Mouse (Mus musculus): ENCODE results near the gene Camk1d.

Gene Camk1d

DNA sequence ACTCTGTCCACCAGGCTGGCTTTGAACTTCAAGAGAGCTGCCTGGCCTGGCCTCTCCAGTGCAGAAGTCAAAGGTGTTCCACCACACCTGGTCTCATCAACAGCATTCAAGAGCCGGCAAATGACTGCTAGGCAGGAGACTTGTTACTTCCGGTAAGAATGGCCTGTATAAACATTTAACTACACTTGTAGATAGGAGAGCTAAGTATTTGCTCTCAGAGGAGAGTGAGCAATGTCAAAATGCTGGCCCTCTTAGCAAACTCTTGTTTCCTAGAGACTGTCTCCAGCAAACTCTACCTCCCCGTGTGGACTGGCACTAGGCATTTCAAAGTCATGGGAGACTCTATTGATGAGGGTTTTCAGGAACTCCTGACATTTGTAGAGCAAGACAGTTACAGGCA lies 56.3 kb downstream of the Camk1d start:
- no peak for DNase-seq (ENCODE audit: low spot score)

DNA sequence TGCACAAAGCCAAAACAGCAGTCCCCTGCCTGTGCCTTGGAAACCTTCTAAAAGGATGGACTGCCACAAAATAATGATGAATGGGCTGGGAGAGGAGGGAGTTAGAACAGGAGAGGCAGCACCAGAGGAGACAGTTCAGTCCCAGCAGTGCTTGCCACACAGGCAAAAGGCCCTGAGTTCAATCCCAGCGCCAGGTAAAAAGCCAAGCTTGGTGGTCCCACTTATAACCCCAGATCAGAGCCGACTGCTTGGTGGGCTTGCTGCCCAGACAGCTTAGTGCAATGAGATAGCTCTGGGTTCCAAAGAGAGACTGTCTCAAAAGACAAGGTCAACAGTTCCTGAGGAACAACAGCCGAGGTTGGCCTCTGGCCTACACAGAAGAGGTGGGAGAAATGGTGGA lies 58.0 kb downstream of the Camk1d start:
- DNase-seq (ENCODE audit: low spot score): no peak

DNA sequence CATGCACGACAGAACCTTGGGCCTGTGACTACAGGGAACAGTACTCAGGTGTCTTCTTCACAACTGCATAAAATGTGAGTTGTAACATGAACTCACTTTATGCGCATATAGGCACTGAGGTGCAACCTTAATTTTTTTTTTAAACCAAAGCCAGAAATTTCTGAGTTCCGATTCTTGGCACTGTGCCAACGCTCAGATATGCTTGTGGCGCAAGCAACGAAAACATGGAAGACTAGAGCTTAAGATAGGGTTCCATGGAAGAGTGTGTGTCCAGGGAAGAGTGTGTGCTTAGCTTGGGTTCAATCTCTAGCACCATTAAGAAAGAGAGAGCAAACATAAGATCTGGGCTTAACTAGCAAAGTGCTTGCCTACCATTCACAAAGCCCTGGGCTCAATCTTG lies 62.2 kb downstream of the Camk1d start:
- DNase-seq (ENCODE audit: low spot score): no peak

DNA sequence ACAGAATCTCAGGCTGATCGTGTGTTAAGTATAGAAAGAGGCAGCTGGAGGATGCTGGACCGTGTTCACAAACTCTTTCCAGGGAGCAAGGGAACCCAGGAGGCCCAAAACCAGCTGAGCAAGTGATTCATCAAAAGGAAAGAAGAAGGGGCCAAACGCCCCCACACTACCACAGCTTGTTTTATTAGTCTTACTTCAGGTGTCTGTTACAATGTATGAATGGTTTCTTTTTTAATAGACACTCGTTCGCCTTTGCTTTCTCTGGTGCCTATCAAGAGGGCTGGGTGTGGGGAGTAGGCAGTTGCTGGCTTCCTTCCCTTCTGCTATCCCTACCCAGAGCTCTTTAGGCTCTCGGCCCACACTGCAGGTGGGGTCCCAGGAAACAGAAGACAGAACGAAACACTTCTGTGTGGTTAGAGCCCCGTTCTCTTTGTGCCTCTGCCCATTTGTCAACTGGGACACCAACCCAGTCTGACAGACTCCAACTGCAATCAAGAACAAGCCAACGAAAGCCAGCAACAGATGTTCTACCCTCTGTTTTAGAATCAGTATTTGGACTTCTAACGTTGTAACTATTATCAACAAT lies 62.9 kb downstream of the Camk1d start:
- DNase-seq (ENCODE audit: low spot score): no peak

DNA sequence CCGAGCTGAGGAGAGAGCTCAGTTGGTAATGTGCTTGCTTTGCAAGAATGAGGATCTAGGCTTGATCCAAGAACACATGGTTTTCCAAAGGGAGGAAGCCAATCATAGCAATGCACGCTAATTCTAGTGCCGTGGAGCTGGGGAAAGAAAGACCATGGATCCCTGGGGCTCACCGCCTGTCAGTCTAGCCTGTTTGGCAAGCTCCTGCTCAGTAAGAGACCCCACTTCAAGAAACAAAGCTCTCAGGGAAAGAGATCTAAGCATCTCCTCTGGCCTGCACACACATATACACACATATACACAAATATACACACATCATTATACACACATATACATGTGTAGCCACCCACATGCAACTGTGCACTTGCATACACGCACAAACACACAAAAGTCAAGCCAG lies 65.1 kb downstream of the Camk1d start:
- DNase-seq (ENCODE audit: low spot score): no peak

DNA sequence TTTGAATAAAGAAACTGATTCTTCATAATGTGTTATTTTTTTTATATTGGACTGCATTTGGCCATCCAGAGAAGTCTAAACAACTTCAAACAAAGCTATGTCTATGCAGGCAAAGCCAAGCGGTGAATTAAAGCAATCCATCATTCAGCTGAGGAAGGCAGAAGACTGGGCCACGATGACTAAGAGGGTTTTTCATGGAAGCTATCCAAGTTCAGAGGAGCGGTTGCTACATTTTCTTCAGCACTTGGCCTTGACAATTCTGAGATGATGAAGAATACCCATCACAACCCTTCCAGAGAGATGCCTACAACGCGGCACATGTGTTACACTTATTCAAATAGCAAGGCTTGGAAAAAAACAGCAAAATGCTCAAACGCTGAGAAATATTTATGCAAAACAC lies 65.6 kb downstream of the Camk1d start:
- no peak for DNase-seq (ENCODE audit: low spot score)

DNA sequence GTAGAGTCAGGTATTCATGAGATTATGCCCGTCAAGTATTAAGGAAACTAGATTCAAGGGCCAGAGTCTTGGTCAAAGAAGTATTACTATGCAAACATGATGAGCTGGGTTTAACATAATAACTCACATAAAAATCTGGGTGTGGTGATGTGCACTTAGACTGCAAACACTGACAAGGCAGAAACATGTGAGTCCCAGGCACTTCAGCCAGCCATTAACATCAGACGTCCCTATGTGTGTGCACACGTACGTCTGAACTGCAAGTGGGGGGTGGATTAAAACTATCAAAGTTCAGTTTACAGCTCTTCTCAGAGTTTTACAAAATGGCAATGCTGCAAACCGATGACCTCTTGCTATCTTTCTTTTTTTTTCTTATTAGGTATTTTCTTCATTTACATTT lies 68.0 kb downstream of the Camk1d start:
- no peak for DNase-seq (ENCODE audit: low spot score)

DNA sequence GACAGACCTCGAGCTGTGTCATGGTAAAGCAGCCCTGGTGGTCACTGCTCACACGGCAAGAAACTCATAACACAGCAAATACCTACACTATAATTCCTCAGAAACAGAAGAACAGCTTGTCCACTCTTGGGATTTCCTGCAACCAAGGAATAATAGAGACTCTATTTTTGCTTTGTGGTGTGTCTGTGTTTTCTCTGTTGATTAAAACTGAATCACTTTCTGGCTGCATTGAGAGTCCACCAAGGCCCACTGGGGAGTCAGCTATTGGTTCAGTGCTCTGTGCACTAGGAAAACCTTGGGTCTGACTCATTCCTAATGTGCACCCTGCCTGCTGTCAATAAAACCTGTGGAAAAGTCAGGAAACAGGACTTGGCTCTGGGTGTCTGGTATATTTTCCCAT lies 68.7 kb downstream of the Camk1d start:
- DNase-seq (ENCODE audit: low spot score): no peak

DNA sequence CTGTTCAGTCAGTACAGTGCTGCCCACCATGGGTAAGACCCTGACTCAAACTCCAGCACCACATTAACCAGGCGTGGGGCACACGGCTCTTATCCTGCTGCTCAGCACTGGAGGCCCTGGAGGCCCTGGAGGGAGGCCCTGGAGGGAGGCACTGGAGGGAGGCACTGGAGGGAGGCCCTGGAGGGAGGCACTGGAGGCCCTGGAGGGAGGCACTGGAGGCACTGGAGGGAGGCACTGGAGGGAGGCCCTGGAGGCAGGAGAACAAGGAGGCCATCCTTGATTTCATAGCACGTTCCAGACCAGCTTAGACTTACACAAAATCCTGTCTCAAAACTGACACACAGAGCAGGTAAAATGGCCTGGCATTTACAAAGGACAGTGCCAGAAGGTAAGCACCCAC lies 70.4 kb downstream of the Camk1d start:
- DNase-seq (ENCODE audit: low spot score): no peak

DNA sequence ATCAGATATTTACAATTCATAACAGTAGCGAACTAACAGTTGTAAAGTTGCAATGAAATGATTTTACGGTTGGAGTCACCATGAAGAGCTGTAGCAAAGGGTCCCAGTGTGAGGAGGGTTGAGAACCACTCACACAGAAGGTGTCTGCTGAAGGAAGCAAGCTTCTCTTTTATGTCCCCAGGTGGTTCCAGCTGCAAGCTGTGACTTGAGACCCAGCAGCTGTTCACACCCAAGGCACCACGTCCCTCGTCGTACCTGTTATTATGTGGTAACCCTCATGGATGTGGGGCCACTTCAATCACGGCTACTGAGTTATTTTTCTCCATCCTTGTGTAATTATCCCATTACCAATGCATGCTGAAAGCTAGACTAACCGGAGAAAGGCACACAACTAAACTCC lies 71.1 kb downstream of the Camk1d start:
- DNase-seq (ENCODE audit: low spot score): no peak

DNA sequence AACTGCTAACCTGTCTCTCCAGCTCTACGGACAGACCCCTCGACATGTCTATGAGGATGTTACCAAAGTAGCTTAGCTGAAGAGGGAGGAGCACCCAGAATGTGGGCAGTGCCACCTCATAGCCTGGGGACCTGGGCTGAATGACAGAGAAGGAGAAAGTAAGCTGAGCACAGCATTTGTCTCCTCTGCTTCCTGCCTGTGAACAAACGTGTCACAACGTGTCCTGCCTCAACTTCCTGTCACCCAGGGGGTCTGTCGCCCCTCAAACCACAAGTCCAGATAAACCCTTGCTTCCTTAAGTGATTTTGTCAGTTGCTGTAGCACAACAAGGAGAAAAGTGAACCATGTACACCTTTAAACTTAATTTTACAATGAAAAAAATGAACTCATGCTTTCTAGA lies 71.7 kb downstream of the Camk1d start:
- no peak for DNase-seq (ENCODE audit: low spot score)

DNA sequence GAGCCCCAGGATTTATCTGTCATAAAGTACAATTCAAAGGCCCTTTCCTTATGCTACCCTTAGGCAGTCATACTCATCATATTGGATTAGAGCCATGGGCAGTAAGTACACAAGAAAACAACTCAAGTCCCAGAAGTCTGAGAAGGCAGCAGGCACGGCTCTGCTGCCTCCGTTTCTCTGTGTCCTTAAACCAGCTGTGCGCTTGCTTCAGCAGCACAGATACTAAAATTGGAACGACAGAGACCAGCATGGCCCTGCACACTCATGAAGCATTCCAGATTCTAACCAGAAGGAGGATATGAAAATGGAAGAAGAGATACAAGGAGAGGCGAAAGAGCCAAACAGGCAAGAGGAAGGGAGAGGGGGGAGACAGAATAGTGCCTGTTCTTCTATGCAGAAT lies 72.6 kb downstream of the Camk1d start:
- no peak for DNase-seq (ENCODE audit: low spot score)

DNA sequence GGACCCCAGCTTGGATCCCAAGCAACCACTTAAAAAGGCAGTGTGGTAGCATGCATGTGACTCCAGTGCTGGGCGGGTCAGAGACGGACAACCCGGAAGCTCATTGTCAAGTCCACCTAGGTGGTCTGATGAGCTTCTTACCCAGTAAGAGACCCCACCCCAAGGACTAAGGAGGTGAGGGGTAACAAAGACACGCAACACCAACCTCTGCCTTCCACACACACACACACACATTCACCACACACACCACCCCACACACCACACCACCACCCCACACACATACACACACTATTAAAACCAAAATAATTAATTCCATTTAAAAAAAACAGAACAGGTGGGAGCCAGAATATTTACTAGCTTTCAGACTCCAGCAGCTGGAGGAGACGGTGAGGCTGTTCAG lies 73.7 kb downstream of the Camk1d start:
- no peak for DNase-seq (ENCODE audit: low spot score)

DNA sequence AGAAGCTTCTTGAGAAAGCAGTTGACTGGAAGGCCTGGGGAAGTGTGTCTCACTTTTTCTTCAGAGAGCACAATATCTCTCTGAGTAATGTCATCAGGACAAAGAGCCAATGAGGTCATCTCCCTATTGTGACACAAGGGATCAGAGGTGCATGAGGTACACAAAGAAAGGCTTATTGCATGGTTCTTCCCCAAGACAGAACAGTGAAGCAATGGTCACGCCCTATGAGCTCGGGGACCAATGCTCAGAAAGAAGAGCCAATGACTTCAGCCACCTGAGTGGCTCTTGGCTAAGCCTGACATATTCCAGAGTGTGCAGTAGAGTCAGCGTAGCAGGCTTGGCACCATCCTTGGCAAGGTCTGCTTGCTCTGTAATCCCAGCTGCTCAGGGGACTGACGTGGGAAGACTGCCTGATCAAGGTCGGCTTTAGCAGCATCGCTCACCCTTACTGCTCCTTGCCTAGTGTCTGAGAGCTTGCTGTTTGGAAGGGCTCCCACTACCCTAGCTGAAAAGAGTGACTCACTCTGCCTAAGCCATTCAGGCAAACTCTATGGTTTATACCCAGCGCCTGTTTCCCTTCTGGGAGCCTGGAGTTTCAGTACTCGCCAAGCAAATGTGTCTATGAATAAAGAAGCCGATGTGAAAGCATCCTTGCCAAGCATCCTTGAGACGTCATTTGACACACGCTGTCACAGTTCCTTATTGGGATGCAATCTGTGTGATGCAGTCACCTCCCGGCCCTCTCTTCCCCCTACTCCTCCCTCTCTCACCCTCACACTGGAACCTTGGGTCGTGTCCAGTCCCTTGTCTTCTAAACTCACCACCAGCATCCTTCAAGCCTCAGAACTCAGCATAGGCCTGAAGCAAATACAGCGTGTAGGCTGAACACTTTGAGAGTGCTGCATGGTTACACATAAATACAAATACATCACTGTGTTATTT lies 77.2 kb downstream of the Camk1d start:
- DNase-seq (ENCODE audit: low spot score): peak; percentile 54

DNA sequence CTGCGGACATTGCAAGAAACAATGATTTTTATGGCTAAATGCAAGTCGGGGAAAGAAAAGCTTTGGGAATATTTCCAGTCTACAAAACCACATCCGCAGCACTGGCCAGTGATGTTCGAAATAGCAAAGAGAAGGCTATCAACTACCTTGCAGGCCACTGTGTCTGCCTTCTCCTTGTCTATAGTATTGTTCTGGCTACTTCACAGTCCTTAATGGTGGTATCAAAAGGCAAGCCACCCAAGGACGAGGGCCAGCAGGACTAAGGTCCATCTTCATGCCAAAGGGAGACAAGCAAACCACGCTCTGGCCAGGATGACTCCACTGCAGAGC lies 82.0 kb downstream of the Camk1d start:
- no peak for DNase-seq (ENCODE audit: low spot score)

DNA sequence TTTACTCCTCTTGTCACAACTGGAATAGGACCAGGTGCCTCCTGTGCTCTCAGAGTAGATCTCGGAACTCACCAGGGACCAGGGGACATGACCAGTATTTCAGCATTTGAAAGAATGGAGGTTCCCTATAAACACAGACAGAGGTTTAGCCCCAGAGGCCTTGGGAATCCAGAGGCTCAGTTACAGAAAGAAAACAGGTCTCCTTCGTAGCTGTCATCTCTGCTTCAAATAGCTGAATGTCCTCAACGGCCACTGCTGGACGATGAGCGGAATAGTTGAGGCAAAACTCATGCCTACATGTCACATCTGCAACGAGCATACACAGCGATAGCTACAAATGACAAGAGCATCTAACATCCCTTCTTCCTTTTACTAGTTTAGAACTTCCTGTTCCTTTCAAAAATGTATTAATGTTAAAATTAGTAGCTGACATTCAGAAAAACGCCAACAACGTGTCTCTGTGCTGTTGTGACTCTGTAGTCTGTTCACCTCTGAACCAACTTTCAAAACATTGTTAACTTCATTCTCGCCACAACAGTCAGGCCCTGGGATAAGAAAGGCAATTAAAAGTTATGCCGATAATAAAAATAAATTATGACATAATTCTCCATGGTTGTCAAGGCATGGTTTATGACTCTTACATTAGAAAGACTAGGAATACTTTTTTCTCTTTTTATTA lies 82.5 kb downstream of the Camk1d start:
- no peak for DNase-seq (ENCODE audit: low spot score)

DNA sequence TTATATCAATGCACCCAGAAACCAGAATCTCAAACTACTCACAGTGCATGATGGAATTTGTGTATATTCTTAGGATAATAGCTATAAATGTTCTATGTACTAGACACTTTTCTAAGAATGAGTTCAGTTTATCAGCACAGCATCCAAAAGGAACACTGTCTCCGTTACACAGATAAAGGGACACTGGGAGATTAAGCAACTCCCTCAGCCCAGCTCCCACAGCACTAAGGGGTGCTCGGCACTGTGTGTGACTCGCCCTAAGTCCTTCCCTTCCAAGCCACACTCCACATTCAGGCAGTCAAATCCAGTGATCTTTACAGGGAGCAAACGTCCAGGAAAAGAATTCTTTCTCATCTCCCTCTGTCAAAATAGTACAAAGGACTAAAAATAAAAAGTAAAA lies 83.6 kb downstream of the Camk1d start:
- no peak for DNase-seq (ENCODE audit: low spot score)

DNA sequence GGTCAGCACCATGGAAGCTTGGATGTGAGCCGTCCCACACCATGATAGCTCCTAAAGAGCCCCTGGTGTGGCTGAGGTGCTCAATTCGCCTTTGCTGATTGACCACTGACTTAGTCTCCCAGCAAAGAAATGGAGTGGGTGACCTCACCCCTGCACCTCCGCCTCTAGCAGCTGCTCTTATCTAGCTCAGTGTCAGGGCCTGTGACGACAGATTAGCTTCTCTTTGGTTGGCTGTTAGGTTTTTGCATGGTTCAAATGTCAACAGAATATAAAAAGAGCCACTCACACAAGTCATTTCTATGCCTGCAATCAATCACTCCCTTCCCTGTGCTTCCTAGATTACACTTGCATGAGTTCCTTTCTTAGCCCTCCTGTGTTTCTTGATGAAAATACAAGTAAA lies 89.9 kb downstream of the Camk1d start:
- DNase-seq (ENCODE audit: low spot score): no peak

DNA sequence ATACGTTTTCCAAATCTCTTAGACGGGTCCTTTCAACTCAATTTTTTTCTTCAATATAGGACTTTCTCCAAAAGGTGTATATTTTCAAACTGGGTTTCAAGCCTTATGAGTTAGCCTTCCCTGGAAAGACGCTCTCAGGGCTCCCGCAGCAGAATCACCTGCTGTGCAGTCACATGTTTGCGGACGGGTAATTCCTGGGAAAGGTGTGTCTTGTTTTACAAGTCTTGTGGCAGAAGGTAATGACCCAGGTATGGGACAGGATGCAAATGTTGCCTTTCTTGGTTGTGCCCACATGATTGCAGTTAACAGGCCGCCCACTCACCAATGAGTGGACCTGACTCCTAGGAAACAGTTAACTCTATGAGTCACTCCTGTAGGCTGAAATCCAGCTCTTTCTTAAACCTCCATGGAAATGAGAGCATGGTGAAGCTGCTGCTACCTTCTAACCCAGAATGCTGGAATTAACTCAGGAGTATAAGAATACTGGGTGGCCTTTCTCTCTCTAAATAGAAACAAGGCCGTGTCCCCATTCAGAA lies 95.9 kb downstream of the Camk1d start:
- no peak for DNase-seq (ENCODE audit: low spot score)

DNA sequence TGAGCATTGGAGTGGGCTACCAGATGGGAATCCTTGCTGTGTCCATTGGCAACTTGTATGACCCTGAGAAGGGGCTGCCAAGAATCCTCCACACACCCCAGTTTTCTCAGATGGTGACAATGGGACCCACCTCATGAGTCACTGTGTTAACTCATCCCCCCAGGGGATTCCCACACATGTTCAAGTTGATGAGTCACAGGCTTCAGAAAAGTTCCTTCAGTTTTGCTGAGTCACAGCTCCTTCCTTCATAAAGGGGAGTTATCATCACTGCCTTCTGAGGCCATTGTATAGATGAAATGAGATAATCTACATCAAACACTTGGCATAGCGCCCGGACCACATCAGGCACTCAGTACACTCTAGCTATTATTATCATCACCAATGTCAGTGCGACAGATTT lies 99.4 kb downstream of the Camk1d start:
- peak; percentile 57 for DNase-seq (ENCODE audit: low spot score)

DNA sequence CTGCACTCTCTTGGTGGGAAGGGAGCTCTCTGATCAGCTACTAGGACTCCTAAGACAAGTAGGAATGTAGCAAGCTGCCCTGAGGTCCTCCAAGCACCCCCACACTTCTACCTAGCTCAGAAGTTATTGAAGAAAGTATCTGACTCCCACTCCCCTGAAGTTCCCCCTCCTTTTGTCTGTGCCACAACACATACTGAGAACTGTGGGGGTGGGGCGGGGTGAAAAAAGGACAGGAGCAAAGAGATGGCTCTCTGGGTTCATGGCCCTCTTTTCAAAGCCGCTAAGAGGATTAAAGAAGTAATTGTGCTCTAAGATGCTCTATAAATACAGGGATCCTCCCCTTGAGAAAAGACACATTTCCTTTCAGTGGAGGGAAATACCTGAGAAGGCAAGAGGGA lies 100.0 kb downstream of the Camk1d start:
- DNase-seq (ENCODE audit: low spot score): no peak

DNA sequence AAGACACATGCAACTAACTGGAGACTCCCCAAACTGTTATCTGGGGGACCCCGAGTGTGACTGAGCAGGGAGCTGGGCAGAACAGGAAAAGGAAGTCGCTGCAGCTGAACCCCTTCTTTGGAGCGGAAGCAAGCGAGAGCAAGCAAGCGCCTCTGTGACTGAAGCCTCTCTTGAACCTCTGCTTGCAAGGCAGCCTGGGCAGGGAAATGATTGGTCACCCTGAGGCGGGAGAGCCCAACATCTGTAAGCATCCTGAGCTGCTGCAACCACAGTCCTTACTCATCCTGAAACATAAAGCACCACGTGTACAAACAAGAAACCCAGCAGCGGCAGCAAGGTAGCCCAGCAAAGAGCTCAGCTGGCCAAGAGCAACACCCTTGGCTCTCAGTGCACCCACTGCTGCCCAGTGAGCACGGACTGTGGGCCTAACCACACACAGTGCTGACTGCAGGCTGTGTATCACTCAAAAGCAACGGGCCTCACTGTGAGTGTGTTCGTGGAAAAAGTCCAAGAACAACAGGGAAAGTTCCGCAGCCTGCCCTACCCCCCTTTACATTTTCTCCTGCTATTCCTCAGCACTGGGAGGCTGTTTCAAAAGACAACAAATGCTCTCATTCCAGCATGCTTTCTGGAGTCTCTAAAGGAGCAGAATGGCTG lies 100.5 kb downstream of the Camk1d start:
- DNase-seq (ENCODE audit: low spot score): no peak

DNA sequence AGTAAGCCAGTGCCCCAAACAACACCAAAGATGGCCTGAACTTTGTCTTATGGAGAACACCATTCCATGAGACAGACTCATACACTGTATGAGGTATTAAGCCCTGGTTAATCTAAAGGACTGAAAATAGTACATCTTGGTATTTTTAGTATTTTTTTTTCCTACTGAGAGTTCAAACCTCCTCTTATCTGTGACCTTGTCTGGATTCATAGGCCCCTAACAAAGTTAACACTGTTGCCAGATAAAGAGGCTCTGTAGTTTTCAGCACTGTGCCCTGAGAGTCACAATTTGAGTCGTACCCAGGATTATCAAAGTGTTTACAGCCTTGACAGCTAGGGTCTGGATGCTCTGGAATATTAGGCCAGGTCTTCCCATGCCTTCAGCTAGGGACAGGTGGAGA lies 102.7 kb downstream of the Camk1d start:
- DNase-seq (ENCODE audit: low spot score): no peak

Data from left cerebral cortex, adult 11 months (tissue).